Mouse (Mus musculus) cortical plate, adult 2 months (tissue): ENCODE data around the gene Lypd4. TPM values are rescaled to one million over a fixed set of nuclear protein-coding genes. Genes with fewer than 3 reads are reported as not detected.
"Not testable (repeated sequence)": the region's sequence is repeated elsewhere in the genome, so short reads cannot be mapped to it uniquely, and the experiment has no call there.

Source experiments
- H3K27ac ChIP-seq: fragments of 200-500 bp; 2 replicates; pipeline ENCODE4 v1.5.1; 2012; ENCODE audit warnings: low read length, control low read depth, inconsistent platforms; ENCODE audit not compliant: insufficient read depth
- H3K4me1 ChIP-seq: fragments of 200-500 bp; 2 replicates; pipeline ENCODE4 v1.6.1; 2011; ENCODE audit warnings: low read length; ENCODE audit not compliant: control insufficient read depth, insufficient read depth
- H3K4me3 ChIP-seq: fragments of 200-500 bp; 2 replicates; pipeline ENCODE4 v1.5.1; 2011; ENCODE audit warnings: mild to moderate bottlenecking, low read length, control low read depth; ENCODE audit not compliant: insufficient read depth
- CTCF ChIP-seq: fragments of 200-500 bp; IDR thresholded peaks from 2 replicates; pipeline ENCODE4 v1.5.1; 2011; ENCODE audit warnings: mild to moderate bottlenecking, control low read depth, low read length; ENCODE audit not compliant: insufficient read depth; ENCODE audit errors: extremely low read depth
- POLR2A ChIP-seq: fragments of 200-500 bp; IDR thresholded peaks from 2 replicates; pipeline ENCODE4 v1.6.1; 2011; ENCODE audit warnings: mild to moderate bottlenecking, low read length, control low read depth; ENCODE audit not compliant: insufficient read depth; ENCODE audit errors: extremely low read depth
- polyA plus RNA-seq: library from polyadenylated mRNA; depleted of rRNA; stranded (reverse); fragments of >200 nt; gene quantifications from 2 replicates; pipeline ENCODE4 v1.2.3, GENCODE M21; 2012

Gene Lypd4
- polyA plus RNA-seq, 1 experiment, result not detected

DNA sequence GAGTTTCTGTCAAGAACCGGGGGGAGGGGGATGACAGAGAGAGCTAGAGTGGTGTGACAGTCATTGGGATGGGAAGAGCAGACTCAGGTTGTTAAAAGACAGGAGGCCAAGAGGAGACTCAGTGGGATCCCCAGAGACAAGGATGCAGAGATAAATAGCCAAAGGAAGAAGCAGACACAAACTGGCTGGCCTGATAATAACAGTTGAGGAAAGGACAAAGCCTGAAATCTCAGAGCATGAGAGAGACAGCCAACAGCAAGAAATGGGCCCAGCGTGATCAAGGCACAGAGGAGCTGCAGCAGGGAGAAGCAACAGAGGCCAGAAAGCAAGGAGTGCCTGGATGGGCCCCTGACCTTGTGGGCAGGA, 32.5 kb upstream of the Lypd4 start:
- Histone ChIP-seq H3K4me3 (0 out of 2 replicates have a peak overlapping the region, but pooled peaks have one; percentile 50), H3K4me1 (peaks cover 2% of the 10 kb centered on the region), H3K27ac (peak overlapping the region; percentile 27; the same call in 1 of the 2 replicates)
- TF ChIP-seq CTCF (no peak), POLR2A (no peak)

DNA sequence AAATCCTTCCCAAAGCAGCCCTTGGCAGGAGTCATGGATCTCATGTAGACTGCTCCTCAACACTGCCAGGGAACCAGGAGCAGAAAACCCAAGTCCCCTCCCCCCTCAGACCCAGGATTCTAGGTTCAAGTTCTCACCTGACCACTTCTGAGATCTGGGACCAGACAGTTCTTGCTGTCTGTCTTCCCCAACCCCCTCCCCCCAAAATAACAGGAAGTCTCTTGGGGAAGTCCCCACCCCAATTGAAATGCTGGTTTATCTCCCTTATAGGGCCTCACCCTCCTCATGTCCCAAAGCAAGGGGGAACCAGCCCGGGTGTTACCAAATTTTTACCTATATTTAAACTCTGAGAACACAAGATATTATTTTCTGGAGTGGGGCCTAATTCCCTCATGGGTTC, 32.1 kb upstream of the Lypd4 start:
- H3K27ac ChIP-seq, result no peak overlapping the region
- no peak for TF ChIP-seq POLR2A
- no peak for TF ChIP-seq CTCF
- H3K4me1 ChIP-seq, result peaks cover 2% of the 10 kb centered on the region
- H3K4me3 ChIP-seq, result no peak overlapping the region

DNA sequence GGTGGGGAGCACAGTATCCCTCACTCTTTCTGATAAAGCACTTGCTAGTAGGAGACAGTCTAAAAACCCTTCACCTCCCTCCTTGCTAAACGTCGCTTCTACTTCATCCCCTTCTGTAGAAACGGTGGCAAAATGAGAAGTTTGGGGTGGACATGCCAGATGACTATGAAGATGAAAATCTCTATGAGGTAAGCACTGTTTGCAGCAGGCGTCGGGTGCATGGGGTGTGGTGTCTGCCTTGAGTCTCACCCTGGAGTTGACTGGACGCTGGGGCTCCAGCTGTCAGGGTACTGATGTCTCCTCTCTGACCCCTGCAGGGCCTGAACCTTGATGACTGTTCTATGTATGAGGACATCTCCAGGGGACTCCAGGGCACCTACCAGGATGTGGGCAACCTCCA, 31.4 kb upstream of the Lypd4 start:
- TF ChIP-seq POLR2A (no peak), CTCF (no peak)
- Histone ChIP-seq H3K4me3 (no peak overlapping the region), H3K27ac (no peak overlapping the region), H3K4me1 (peaks cover 2% of the 10 kb centered on the region; the same call in 1 of the 2 replicates)

DNA sequence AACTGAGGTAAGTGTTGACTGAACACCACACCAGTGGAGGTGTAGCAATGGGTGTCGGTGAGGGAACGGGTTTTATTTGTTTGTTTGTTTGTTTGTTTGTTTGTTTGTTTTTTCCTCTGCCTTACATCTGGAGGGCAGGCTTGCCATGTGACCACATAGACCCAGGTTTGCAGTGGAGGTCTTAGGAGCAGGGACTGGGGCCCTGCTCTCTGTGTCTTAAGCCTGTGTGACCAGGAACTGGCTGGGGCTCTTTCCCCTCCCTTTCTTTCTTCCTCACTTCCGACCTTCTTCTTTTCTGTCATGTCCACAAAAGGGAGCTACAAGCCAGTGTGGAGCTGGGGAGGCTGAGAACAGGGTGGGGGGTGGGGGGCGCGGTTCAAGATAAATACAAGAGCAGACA, 28.2 kb upstream of the Lypd4 start:
- Histone ChIP-seq H3K4me1 (no peaks in the 10 kb centered on the region), H3K27ac (no peak overlapping the region), H3K4me3 (no peak overlapping the region)
- TF ChIP-seq CTCF (no peak), POLR2A (no peak)

DNA sequence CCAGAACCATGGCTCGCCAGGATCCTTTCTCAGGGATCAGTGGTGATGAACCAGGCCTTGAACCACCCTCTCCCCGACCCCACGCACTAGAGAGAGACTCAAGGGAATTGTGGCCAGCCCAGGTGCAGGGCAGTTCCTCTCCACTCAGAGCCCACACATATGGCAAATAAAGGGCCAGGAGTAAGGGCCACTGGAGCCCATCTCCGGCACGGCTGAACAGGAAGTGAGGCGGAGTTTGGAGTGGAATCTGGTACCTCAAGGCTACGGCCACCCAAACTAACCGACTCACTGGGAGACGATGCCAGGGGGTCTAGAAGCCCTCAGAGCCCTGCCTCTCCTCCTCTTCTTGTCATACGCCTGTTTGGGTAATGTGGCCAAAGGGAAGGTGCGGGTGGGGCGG, 27.5 kb upstream of the Lypd4 start, which contains the start of gene Cd79a:
Gene Cd79a, plus strand, starts transcription at position 158 of the 400 bp plus-strand sequence.
- Histone ChIP-seq H3K4me3 (no peak within 1 kb of the TSS), H3K4me1 (no peaks in the 10 kb centered on the region), H3K27ac (no peak within 1 kb of the TSS)
- TF ChIP-seq CTCF, result no peak
- no peak for TF ChIP-seq POLR2A

DNA sequence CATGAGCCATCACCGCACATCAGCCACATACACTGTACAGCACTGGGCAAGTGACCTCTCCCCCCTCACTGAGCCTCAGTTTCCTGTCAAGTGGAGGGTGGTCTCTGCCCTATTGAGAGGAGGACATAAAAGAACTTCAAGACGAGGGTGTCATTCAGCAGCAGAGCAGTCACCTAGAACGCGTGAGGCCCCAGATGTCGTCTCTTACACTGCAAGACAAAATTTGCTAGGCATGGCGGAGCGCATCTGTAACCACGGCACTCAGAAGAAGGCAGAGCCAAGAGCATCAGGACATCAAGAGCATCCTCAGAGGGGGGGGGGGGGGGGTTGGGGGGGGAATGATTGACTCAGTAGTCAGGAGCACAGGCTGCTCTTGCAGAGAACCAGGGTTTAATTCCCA, 26.5 kb upstream of the Lypd4 start:
- TF ChIP-seq POLR2A (no peak), CTCF (no peak)
- H3K27ac ChIP-seq, result no peak overlapping the region

DNA sequence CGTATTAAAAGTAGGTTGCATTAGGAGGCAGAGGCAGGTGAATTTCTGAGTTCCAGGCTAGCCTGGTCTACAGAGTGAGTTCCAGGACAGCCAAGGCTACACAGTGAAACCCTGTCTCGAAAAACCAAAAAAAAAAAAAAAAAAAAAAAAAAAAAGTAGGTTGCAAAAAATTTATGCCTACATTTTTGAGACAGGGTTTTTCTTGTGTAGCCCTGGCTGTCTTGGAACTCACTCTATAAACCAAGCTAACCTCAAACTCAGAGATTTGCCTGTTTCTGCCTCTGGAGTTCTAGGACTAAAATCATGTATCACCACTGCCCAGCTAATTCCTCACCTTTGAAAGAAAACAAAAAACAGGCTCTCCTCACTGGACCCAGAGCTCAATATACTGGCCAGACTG, 26.0 kb upstream of the Lypd4 start:
- not testable (repeated sequence) for H3K4me3 ChIP-seq, H3K27ac ChIP-seq, H3K4me1 ChIP-seq

More for the DNA sequence above, 26.5 kb upstream of the Lypd4 start:
- Histone ChIP-seq H3K4me3 (no peak overlapping the region), H3K4me1 (no peaks in the 10 kb centered on the region)

DNA sequence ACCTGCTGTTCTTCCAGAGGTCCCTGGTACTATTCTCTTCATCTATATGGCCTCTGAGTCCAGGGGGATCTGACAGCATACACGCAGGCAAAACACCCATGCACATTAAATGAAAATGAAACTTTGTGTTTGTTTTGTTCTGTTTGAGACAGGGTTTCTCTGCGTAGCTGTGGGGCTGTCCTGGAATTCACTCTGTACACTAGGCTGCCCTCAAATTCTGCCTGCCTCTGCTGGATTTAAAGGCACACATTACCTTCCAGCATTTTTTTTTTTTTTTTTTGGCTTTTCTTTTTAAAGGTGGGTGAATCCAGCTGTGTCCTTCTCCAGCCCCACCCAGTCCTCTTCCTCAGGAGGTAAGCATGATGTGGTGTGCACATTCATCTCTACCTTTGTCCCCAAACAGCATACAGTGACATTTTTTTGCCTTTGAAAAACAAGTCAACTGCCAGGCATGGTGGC, 22.4 kb upstream of the Lypd4 start:
- Histone ChIP-seq H3K27ac (no peak overlapping the region), H3K4me1 (no peaks in the 10 kb centered on the region), H3K4me3 (no peak overlapping the region)
- TF ChIP-seq CTCF (no peak), POLR2A (no peak)

DNA sequence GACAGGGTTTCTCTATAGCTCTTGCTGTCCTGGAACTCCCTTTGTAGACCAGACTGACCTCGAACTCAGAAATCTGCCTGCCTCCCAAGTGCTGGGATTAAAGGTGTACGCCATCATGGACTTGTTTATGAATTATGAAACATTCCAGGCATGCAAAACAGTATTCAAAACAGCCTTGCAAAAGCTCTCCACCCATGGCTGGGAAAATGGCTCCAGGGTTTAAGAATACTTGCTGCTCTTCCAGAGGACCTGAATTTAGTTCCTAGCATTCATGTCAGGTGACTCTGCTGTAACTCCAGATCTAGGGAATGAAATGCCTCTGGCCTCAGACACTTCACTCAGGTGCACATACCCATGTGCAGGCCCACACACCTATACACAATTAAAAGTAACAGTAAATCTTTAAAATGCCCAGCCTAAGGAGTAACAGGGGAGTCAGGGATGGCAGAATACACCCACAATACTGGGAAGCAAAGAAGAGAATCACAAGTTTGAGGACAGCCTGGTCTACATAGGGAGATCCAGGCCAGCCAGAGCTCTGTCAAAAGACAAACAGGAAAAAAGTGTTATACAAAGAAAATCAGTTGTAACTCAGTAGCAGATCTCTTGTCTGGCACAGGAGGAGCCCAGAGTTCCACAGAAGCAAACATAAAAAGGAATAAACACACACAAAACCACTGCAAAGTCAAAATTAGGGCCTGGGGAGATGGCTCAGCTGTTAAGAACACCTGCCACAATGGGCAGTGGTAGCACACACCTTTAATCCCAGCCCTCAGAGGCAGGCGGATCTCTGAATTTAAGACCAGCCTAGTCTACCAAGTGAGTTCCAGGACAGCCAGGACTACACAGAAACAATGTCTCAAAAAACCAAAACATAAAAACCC, 21.7 kb upstream of the Lypd4 start:
- no peak overlapping the region for H3K4me3 ChIP-seq
- H3K4me1 ChIP-seq, result no peaks in the 10 kb centered on the region
- no peak for TF ChIP-seq CTCF
- TF ChIP-seq POLR2A, result no peak
- H3K27ac ChIP-seq, result no peak overlapping the region

DNA sequence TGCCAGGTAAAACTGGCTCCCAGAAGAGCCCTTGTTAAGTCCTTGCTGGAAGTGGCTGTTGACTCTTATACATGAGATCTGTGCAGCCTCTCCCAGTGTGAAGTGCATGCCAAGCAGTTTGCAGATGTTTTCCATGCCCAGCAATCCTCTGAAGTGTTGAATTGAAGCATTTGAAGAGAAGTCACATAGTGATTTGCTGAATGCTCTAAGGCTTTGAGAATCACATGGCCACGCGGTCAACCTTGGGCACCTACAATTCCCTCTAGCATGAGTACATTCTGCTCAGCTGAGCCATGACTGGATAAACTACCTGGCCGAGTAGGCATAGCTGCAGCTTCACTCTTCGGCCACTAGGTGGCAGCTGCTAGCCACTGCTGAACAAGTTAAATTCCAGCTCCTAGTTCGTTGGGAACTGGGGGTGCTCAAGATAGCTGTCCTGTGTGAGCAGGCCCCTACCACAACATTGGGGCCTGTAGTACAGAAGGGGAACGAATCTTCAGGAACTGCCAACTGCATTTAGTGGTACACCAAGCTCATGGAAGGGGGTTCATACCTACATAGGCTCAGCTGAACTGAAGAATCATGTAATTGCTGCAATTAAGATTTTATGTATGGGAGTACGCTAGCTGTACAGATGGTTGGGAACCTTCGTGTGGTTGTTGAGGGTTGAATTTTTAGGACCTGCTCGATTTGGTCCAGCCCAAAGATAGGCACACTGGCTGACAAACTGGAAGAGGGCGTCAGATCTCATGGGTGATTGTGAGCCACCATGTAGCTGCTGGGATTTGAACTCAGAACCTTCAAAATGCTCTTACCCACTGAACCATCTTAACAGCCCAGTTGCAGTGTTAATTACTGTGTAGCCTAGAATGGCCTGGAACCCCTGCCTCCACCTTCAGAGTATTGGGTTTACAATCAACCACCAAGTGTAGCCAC, 20.8 kb upstream of the Lypd4 start:
- TF ChIP-seq CTCF (peak; percentile 98), POLR2A (peak; percentile 23; the same call in 1 of the 2 replicates)
- H3K4me1 ChIP-seq, result no peaks in the 10 kb centered on the region
- no peak overlapping the region for H3K4me3 ChIP-seq
- H3K27ac ChIP-seq, result no peak overlapping the region
